Mouse (Mus musculus) E14TG2a.4 (cell line): ENCODE measurements around the gene Sept12.

ENCODE experiments used
- CTCF ChIP-seq: conservative IDR thresholded peaks from 2 replicates; pipeline ENCODE4 v1.5.1; 2014; ENCODE audit warnings: low read length
- POU5F1 ChIP-seq: IDR thresholded peaks from 2 replicates; pipeline ENCODE4 v1.6.1; 2014; ENCODE audit warnings: low read length, borderline replicate concordance

DNA sequence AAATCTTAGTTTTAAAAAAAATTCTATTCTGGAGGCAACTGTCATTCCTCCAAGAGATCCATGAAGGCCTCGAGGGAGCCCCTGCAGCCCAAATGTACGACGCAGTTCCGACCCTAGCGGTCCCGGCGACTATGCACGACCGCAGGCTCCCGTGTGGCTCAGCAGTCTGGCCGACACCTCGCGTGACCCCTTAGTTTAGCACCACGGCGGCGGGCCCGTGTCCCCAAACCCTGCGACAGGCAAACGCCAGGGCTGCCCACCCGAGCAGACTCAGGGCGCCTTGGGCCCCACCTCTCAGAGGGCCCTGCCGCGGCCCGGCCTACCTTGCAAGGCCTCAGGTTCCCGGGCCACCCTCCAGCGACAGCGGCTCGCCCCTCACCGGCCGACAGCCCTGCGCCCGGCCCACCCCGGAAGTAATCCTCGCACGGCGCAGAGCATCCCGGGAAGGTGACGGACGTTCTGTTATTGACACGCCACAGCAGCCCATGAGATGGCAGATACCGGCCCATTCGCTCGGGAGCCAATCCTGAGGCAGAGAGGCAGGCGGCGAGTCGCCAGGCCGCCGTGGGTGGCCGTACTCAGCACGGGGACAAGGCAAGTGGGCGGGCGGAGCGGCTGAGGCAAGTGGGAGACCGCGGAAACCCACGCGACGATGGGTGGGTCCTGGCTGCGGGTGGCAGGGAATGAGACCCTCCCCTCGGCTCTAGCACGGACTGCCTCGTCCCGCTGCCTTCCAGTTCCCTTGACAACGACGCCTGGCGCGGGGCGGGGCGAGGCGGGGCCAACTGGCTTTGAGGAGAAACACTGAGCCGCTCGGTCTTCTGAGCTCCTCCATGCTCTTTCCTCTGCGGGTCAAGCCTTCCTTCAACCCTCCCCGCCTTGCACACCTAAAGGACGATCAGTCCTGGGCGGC is 33.6 kb downstream of the Sept12 start, which contains the start of gene Anks3:
- TF ChIP-seq CTCF: no peak
- TF ChIP-seq POU5F1: no peak
